Mouse (Mus musculus) olfactory bulb, adult 2 months (tissue): ENCODE data around the gene Mknk1.

ENCODE experiments used
- CTCF ChIP-seq: fragments of 200-500 bp; IDR thresholded peaks from 2 replicates; pipeline ENCODE4 v1.5.1; 2012; ENCODE audit warnings: low read depth, mild to moderate bottlenecking, low read length, moderate library complexity; ENCODE audit not compliant: insufficient read depth
- POLR2A ChIP-seq: fragments of 200-500 bp; IDR thresholded peaks from 2 replicates; pipeline ENCODE4 v1.6.1; 2012; ENCODE audit warnings: mild to moderate bottlenecking, low read depth, low read length, moderate library complexity; ENCODE audit not compliant: insufficient read depth

- no peak for TF ChIP-seq CTCF
- no peak for TF ChIP-seq POLR2A
Observed at GRCm38 (mm10) chr4:115869512-115870210, 30.7 kb downstream of the Mknk1 start.
